Mouse (Mus musculus): ENCODE measurements around the gene Aebp1.

DNA sequence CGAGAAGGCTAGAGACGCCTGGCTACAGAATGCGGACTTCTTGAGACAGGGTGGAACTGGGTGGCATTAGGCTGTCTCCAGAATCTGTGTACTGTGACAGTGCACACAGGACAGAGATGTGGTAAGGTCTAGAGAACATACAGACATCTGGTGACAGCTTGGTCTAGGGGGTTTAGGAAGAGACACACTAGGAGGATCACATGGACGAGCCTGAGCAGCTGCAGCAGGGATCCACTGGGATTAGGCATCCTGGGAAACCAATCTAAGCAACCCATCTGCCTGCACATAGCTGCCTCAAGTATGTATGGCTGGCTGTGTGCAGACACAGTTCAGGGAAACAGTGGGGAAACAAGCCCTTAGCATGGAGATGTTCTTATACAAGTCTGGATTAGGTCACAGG lies 52.2 kb downstream of the Aebp1 start:
- no peak for TF ChIP-seq POLR2A (IDR thresholded peaks at IDR 0.05; ENCODE audit: extremely low read depth, insufficient read depth, low read length)
- TF ChIP-seq CTCF (IDR thresholded peaks at IDR 0.05; ENCODE audit: extremely low read depth, insufficient read depth, low read length) = no peak
